Mouse (Mus musculus) Muller cell, postnatal 12 days (primary cell): ENCODE data around the gene Slc25a19.

Source experiments
- DNase-seq: peaks from one replicate; pipeline ENCODE4 v3.0.0-alpha.2; 2015; ENCODE audit errors: inconsistent ontology term

Slc25a19 gene

GRCm38 (mm10) chr11:115640978-115641663, 13.0 kb upstream of the Slc25a19 start:
- peak; percentile 16 for DNase-seq

- DNase-seq, result no peak
Measured at GRCm38 (mm10) chr11:115640311-115640828, 12.3 kb upstream of the Slc25a19 start.

- no peak for DNase-seq
Measured at GRCm38 (mm10) chr11:115639540-115639939, 11.4 kb upstream of the Slc25a19 start.

GRCm38 (mm10) chr11:115638498-115639409, 10.7 kb upstream of the Slc25a19 start:
- DNase-seq, result no peak

- DNase-seq, result no peak
Measured at GRCm38 (mm10) chr11:115636960-115637359, 8.9 kb upstream of the Slc25a19 start.

- no peak for DNase-seq
Measured at GRCm38 (mm10) chr11:115635484-115635883, 7.4 kb upstream of the Slc25a19 start.

GRCm38 (mm10) chr11:115635041-115635440, 6.9 kb upstream of the Slc25a19 start:
- DNase-seq, result no peak

- no peak for DNase-seq
Measured at GRCm38 (mm10) chr11:115634109-115634508, 6.0 kb upstream of the Slc25a19 start.

- no peak for DNase-seq
Measured at GRCm38 (mm10) chr11:115632862-115633261, 4.8 kb upstream of the Slc25a19 start.

- no peak for DNase-seq
Measured at GRCm38 (mm10) chr11:115632247-115632646, 4.2 kb upstream of the Slc25a19 start.

- DNase-seq, result no peak
Measured at GRCm38 (mm10) chr11:115631505-115631890, 3.4 kb upstream of the Slc25a19 start.

- DNase-seq, result peak; percentile 18
Measured at GRCm38 (mm10) chr11:115630532-115631504, 2.7 kb upstream of the Slc25a19 start.

- no peak for DNase-seq
Measured at GRCm38 (mm10) chr11:115629734-115630531, 1.8 kb upstream of the Slc25a19 start.

- no peak for DNase-seq
Measured at GRCm38 (mm10) chr11:115628465-115629101, 488 bp upstream of the Slc25a19 start.

- DNase-seq, result no peak
Measured at GRCm38 (mm10) chr11:115626824-115627616, 1.1 kb downstream of the Slc25a19 start.

- DNase-seq, result no peak
Measured at GRCm38 (mm10) chr11:115625877-115626276, 2.2 kb downstream of the Slc25a19 start.

GRCm38 (mm10) chr11:115623487-115624070, 4.5 kb downstream of the Slc25a19 start:
- DNase-seq, result no peak

- no peak for DNase-seq
Measured at GRCm38 (mm10) chr11:115619949-115620348, 8.1 kb downstream of the Slc25a19 start.
